Mouse (Mus musculus): ENCODE data around the gene Bdnf.

Gene Bdnf

GRCm38 (mm10) chr2:109706524-109706923 lies 32.0 kb downstream of the Bdnf start:
- peak; percentile 3 to 35 for DNase-seq

- DNase-seq, result no peak
These were observed 34.8 kb downstream of the Bdnf start for GRCm38 (mm10) chr2:109709346-109709745.

- DNase-seq, result no peak
These were observed 36.5 kb downstream of the Bdnf start for GRCm38 (mm10) chr2:109711049-109711448.

- DNase-seq, result no peak
These were observed 50.8 kb downstream of the Bdnf start for GRCm38 (mm10) chr2:109725261-109725660.

GRCm38 (mm10) chr2:109725831-109726230 lies 51.3 kb downstream of the Bdnf start:
- no peak for DNase-seq

GRCm38 (mm10) chr2:109729221-109729620 lies 54.7 kb downstream of the Bdnf start:
- DNase-seq, result no peak

- DNase-seq, result no peak
These were observed 58.9 kb downstream of the Bdnf start for GRCm38 (mm10) chr2:109733201-109734039.

GRCm38 (mm10) chr2:109734228-109734627 lies 59.7 kb downstream of the Bdnf start:
- DNase-seq, result no peak

GRCm38 (mm10) chr2:109734666-109735065 lies 60.2 kb downstream of the Bdnf start:
- DNase-seq, result no peak

- DNase-seq, result no peak
These were observed 60.8 kb downstream of the Bdnf start for GRCm38 (mm10) chr2:109735347-109735746.

- DNase-seq, result no peak
These were observed 61.8 kb downstream of the Bdnf start for GRCm38 (mm10) chr2:109736306-109736705.

GRCm38 (mm10) chr2:109738331-109738730 lies 63.8 kb downstream of the Bdnf start:
- no peak for DNase-seq

- DNase-seq, result no peak
These were observed 68.9 kb downstream of the Bdnf start for GRCm38 (mm10) chr2:109743208-109743960.

GRCm38 (mm10) chr2:109746223-109746622 lies 71.7 kb downstream of the Bdnf start:
- no peak for DNase-seq

GRCm38 (mm10) chr2:109748412-109748811 lies 73.9 kb downstream of the Bdnf start:
- DNase-seq, result no peak

GRCm38 (mm10) chr2:109748815-109749214 lies 74.3 kb downstream of the Bdnf start:
- no peak for DNase-seq

GRCm38 (mm10) chr2:109749964-109750363 lies 75.5 kb downstream of the Bdnf start:
- DNase-seq, result no peak

- DNase-seq, result no peak
These were observed 76.0 kb downstream of the Bdnf start for GRCm38 (mm10) chr2:109750484-109750883.

GRCm38 (mm10) chr2:109756305-109756704 lies 81.8 kb downstream of the Bdnf start:
- DNase-seq, result no peak

- no peak for DNase-seq
These were observed 92.3 kb downstream of the Bdnf start for GRCm38 (mm10) chr2:109766772-109767171.

GRCm38 (mm10) chr2:109768814-109769213 lies 94.3 kb downstream of the Bdnf start:
- DNase-seq, result no peak

GRCm38 (mm10) chr2:109776374-109776773 lies 101.9 kb downstream of the Bdnf start:
- DNase-seq, result no peak
